Mouse (Mus musculus) megakaryocyte-erythroid progenitor cell, adult 5-6 weeks (primary cell): Measurements from ENCODE around the gene Rara. TPM values are rescaled to one million over a fixed set of nuclear protein-coding genes. Genes with fewer than 3 reads are reported as not detected.
A peak's percentile ranks its signal among the peaks of the same experiment; 100 is the strongest.
"Not testable (repeated sequence)": the region's sequence is repeated elsewhere in the genome, so short reads cannot be mapped to it uniquely, and the experiment has no call there.

ENCODE experiments used
- ATAC-seq: replicated peaks from 2 replicates; pipeline ENCODE4 v1.8.0; 2016; ENCODE audit warnings: mild to moderate bottlenecking, inconsistent platforms; ENCODE audit not compliant: severe bottlenecking, poor library complexity, low FRiP score, low TSS enrichment
- total RNA-seq, 2 experiments: library from RNA; stranded (forward) in 1 of 2; stranded (reverse) in 1 of 2; fragments of 200-1000, 215-1000 nt in 1 of 2; fragments of >200 nt in 1 of 2; fragmentation: Nextera tagmentation in 1 of 2; gene quantifications; 2 replicates each; pipeline ENCODE4 v1.2.3; 2014 to 2017

The Rara gene
- total RNA-seq, 2 experiments from 2014 or later, result 3.0 to 15.9 TPM

DNA sequence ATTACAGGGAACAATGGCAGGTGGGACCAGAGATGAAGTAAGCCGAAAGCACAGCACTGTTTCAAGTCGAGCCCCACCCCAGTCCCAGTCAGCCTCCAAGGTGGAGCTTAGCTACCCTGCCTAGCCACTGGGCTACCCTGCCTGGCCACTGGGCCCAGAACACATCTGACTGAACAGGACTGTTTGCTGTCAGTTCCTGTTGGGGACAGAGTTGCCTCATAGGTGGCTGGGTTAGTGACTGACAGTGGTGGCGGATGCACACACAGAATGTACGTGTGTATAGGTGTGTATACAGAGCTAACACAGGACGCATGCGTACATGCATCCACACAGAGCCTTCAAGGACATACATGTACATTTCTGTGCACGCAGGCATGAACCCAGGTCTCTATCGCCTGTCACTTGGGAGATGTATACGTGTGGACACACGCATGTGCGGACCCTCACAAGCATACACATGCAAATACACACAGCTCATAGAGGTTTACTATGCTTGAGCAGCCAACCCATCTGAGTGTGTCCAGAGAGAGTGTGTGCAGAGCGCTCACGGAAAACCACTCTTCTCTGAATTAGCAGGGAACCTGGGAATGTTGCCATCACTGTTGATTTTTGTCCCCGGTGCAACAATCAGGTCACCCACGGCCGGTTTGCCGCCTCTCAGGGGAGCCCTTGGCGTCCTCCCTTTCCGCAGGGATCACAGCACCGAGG lies 53.8 kb downstream of the Rara start:
- ATAC-seq, result no peak

DNA sequence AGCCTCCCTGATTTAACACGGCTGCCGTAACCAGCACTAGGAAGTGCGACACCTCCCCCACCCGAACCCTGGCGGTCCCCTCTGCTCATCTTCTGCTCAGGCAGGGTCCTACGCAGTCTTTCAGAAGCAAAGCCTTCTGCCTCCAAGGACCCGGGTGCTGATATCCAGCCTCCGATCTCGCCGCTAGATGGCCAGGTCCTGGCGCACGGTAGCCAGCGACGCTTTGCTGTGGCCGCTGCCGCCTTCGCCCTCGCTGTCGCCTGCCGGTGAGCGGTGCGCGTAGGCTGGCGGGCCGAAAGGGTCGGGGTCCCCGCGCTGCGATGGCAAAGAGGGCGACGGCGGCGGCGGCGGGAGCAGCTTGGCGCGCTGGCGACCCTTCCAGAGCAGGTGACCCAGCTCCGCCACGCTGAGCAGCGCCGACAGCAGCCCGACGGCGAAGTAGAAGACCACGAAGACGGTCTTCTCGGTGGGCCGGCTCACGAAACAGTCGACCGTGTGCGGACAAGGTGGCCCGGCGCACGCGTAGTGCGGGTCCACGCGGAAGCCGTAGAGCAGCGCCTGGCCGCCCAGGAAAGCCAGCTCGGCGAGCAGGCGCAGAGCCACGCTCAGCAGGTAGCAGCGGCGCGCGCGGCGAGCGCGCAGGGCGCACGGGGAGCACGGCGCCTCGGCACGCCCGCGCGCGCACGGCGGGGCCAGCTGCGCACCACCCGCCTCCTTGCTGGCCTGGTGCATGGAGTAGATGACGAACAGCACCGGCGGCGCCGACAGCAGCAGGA lies 54.6 kb downstream of the Rara start:
- 0 out of 2 replicates have a peak, but pooled peaks have one; percentile 30 for ATAC-seq

DNA sequence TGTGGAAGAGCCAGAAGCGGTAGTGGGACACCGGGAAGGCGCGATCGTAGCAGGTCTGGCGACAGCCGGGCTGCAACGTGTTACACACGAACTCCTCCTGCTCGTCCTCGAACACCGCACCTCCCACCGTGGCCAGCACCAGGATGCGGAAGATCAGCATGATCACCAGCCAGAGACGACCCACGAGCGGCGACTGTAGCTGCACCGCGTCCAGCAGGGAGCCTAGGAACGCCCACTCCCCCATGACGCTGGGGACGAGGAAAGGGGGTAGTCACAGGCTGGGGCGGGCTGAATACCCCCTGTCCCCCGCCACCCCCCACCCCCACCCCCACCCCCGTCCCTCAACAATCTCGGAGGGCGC lies 55.1 kb downstream of the Rara start, which contains the start of gene Gjd3:
TSS of gene Gjd3 (minus strand) at position 244 of the 361 bp plus-strand sequence.
- ATAC-seq, result no peak

DNA sequence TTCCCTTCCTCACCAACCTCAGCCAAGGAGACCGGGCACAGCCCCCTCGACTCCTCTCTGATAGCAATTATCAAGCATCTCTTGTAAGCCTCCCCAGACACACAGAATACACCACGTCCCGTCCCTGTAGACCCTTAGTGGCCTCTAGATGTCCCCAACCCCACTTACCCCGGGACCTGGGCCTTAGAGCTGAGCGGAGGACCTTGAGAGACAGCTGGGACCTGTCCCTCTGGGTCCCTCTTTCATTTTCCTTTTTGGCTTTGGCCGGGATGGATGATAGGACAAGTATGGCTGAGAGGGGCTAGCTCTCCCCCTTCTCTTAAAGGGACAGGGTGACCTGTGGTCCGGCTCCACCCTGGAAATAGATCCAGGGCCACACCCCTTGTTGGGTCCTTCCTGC lies 55.9 kb downstream of the Rara start:
- ATAC-seq, result no peak

DNA sequence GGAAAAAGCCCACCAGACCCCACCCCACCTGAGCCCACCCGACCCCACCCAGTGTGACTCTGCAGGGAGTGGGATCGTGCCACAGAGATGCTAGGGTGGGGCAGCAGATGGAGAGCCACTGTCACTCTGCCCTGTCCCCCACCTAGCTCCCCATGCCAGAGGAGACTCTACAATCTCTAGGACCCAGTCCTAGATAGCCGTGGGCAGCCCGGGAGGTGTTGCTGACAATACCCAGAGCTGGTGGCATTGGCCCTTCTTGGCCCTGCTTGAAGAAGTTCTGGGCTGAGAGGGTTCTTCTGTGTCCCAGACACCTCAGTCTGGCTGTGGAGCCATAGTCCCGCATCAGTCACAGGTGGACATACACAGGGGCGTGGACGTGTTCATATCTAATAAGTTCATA lies 57.9 kb downstream of the Rara start:
- no peak for ATAC-seq

DNA sequence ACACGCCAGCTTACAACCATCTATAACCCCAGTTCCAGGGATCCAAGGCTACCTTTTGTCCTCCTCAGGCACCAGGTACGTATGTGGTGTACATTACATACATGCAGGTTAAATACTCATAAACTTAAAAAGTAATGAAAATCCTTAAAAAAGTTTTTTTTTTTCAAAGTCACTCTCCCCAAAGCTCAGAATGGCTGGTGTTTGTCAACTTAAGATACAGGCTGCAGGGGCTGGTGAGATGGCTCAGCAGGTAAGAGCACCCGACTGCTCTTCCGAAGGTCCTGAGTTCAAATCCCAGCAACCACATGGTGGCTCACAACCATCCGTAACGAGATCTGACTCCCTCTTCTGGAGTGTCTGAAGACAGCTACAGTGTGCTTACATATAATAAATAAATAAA lies 60.6 kb downstream of the Rara start:
- not testable (repeated sequence) for ATAC-seq

DNA sequence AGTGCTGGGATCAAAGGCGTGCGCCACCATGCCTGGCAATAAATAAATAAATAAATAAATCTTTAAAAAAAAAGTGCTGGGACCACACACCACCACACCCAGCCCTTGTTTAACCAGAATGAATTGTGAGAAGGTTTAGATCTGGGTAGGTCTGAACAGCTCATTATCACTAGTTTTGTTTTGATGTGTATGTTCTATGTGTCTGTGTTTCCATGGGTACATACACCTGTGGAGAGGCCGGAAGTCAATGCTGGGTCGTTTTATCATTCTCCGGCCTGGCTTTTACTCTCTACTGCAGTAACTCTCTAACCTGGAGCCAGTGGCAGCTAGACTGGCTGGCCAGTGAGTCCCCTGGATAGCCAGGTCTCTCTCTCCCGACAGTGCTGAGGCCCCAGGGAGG lies 63.2 kb downstream of the Rara start:
- no peak for ATAC-seq

DNA sequence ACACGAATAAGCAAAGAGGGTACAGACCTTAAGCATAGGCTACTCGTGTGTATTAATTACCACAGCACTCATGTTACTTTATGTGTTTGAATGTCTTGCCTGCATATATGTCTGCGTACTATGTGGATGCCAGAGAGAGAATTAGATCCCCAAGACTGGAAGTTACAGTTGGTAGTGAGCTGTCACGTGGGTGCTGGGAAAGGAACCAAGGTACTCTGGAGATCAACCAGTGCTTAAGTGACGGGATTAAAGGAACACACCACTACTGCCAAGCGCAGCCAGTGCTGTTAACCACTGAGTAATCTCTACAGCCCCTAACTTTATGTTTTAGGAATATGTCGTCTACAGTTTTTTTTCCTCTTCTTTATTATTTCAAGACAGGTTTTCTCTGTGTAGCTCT lies 68.4 kb downstream of the Rara start:
- ATAC-seq, result no peak

DNA sequence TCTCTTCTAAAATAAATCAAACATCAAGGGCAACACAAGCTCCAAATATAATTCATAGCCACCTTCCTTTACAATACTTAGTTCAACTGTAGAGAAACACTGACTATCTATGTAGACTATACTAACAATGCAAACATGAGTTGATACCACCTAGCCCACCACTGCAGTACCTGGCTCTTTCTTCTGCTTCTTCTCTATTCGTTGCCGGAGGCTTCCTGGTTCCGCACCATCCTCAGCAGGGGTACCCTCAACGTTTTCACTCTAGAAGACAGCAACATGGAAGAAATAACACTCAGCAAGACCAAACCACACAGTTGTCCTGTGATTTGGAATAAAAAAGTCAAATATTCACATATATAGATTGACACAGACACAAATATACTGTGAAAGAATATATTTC lies 70.0 kb downstream of the Rara start:
- no peak for ATAC-seq

DNA sequence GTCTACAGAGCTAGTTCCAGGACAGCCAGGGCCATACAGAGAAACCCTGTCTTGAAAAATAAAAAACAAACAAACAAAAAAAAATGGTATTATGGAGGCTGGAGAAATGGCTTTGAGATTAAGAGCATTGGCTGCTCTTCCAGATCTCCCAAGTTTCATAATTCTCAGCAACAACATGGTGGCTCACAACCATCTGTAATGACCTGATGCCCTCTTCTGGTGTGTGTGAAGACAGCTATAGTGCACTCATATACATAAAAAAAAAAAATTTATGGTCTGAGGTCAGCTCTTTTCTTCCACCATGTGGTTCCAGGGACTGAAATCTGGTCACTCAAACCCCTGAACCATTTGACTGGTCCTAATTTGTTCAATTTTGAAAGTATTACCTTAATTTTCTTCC lies 71.2 kb downstream of the Rara start:
- ATAC-seq, result no peak

DNA sequence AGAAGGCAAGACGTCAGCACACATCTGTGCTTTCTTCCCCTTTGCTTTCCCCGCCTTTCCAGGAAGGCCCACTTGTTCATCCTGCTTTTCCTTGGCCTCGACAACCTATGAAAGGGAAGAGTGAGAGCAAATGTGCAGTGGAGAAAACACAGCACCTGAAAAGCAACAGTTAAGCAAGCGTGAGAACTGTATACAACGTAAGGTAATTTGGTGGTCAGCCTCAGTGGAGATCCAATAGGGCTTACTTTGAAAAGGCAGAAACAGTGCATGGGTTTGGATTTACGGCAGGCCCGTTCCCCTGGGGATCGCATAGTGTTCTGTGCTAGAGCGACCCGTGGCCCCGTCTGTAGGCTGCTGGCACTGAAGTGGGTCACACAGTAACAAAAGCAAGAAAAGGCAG lies 71.6 kb downstream of the Rara start:
- ATAC-seq, result no peak

DNA sequence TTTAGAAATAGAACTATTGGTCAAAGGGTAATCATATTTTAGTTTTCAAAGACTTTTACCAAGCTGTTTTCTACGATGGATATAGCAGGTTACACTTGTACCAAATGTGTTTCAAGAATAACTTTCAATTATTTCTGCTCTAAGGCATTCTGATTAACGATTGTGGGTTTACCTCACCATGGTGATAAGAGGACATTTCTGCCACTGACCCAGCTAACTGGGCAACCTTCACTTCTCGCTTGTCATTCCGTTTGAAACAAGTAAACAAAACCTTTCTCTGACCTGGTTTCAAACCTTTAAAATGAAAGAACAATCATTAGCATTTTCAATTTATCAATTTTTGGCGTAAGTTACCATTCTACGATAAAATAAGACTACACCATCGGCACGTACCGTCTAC lies 79.2 kb downstream of the Rara start:
- ATAC-seq, result no peak

DNA sequence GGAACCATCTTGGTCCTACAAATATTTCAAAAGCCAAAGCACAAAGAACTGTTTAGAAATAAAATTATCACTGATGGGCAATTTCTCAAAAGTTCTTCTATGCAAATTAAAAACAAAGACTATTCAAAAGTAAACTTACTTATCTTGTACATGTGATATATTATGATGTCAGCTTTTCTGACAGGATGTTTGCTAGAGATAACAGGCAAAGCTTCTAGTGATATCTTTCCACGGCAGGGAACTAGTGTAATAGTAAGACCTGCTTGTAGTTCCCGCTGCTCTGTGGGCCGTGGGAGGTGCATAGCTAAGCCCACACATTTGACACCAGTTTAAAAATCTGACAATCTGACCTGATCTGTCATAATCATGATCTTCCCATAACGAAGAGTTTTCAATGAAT lies 82.5 kb downstream of the Rara start:
- 0 out of 2 replicates have a peak, but pooled peaks have one; percentile 55 for ATAC-seq

DNA sequence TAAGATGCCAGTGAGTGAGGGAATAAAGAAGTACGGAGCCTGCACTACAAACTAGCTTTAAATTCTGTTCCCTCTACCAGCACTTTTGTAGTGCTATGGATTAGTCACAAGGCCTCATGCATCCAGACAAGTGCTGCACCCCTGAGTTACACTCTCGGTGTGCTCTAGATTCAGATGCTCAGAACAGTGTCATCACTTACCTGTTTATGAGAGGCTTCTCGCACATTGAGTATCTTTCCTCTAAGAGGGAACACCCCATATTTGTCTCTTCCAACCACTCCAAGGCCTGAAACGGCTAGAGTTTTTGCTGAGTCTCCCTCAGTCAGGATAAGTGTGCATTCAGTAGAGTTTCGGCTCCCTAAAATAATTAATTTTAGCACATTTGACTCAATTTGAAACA lies 83.1 kb downstream of the Rara start:
- no peak for ATAC-seq

DNA sequence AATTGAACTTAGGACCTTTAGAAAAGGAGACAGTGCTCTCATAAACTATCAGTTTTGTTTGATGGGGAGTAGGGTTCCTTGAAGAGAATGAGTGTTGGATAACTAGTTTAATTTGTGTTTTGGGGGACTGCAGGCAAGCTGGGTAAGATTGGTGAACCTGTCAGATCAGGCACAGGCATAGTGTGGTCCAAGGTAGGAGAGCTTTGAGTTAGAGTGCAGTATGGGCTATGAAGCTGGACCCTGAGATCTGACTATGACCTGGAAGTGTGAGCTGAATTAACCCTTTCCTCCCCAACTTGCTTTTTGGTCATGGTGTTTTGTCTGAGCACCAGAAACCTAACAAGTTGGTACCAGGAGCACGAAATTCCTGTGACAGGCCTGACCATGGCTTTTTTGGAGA lies 86.2 kb downstream of the Rara start:
- ATAC-seq, result no peak

DNA sequence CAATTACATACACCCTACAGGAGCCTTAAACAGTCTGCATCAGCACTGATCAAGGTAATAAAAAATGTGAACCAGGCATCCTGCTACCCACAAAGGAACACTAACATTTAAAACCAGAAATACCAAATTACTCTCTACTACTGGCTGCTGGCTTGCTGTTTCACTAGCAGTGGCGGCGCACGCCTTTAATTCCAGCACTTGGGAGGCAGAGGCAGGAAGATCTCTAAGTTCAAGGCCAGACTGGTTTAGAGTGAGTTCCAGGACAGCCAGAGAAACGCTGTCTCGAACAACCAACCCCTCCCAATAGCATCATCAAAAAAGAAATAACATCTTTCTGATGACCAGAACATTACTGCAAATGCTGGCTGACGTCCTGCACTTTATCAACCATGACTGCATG lies 92.2 kb downstream of the Rara start:
- ATAC-seq, result no peak

DNA sequence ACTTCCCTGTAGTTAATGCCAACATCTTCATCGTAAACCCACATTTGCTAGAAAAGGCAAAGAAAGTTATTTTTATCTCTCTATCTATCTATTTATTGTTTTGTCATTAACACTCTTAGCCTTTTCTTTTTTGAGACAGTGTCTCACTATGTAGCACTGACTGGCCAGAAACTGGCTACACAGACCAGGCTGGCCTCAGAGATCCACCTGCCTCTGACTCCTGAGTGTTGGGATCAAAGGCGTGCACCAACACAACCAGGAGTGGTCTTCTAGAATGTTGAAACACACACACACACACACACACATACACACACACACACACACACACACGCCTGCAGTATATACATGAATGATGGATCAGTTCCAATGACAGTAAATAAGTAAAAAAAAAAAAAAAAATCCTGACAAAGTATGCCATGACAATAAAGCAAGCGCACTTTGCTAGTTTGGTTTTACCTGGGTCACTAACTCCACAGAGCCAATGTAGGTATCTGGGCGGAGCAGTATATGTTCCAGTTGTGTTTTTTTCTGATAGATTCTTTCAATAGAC lies 94.8 kb downstream of the Rara start:
- ATAC-seq, result no peak

DNA sequence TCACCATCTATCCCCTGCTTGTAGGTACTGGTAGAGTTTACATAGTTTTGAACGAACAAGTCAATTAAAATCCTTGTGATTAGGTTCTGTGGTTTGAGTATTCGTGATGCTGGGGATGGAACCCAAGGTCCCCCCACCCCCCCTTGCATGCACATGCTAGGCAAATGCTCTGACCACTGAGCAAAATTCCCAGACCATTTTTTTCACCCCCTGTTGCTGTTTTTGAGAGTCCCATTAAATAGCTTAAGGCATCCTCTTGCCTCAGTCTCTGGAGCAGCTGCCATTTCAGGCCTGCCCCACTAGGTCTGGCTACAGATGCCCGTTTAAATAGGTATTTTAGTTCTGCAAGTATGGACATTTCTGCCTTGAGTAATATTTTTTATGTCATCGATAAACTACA lies 95.5 kb downstream of the Rara start:
- ATAC-seq, result no peak

DNA sequence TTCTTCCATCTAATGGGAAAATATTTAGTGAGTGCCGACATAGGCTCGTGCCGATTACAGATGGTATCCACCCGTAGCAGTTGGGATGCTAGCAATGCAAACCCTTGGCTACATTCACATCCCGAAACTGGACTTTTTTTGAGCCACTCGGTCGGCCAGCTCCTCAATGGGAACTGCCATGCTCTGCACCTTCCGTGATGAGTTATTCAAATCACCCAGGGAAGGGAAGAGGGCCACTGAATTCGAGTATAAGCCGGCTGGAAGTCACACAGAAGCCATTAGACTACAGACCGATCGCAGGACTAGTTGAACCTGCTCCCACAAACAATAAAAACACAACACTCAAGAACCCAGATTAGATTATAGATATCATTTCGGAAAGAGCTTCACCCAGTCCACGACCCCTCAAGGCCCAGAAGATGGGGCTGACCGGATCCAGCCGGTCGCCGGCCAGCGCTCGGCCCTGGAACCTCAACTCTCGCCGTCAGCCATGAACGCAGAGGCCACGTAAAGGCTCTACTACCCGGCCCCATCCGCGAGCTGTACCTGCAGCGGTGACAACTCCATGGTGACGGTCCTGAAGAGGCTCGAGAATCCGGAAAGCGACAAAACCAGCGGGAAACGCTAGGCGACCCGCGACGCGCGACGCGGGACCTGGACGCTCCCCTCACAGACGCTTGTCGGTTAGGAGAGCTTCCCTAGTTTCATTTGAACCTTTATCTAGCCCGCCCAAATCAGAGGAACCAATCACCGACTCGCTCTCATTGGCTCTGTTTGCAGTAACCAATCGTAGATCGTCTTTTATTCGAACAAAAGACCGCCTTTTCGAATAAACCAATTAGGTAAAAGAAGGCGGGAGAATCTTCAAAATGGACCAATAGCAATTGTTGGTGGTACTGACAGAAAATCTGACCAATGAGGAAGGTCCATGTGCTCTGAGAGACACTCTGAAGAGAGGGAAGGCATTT lies 96.2 kb downstream of the Rara start, which contains the start of gene Top2a:
TSS of gene Top2a (minus strand) at position 690 of the 968 bp plus-strand sequence.
- peak; percentile 97 for ATAC-seq
